Mouse (Mus musculus) hindbrain, embryonic 13.5 days (tissue): ENCODE data around the gene Ednrb. TPM values are rescaled to one million over a fixed set of nuclear protein-coding genes. Genes with fewer than 3 reads are reported as not detected.
"Not testable (repeated sequence)": the region's sequence is repeated elsewhere in the genome, so short reads cannot be mapped to it uniquely, and the experiment has no call there.

Experiments used
- ATAC-seq: fragments of 200-750 bp; cut with Nextera tagmentation; 2 replicates; pipeline ENCODE4 v1.8.0; 2017; ENCODE audit warnings: moderate TSS enrichment; ENCODE audit not compliant: low FRiP score
- H3K27ac ChIP-seq: fragments of 300-500 bp; sonication (generic); 2 replicates; pipeline ENCODE4 v1.5.1; 2015; ENCODE audit warnings: inconsistent platforms, mild to moderate bottlenecking, moderate library complexity
- H3K27me3 ChIP-seq: fragments of 300-500 bp; sonication (generic); 2 replicates; pipeline ENCODE4 v1.6.1; 2015; ENCODE audit warnings: mild to moderate bottlenecking, inconsistent platforms
- H3K36me3 ChIP-seq: fragments of 300-500 bp; sonication (generic); 2 replicates; pipeline ENCODE4 v1.6.1; 2015; ENCODE audit warnings: mild to moderate bottlenecking, inconsistent platforms
- H3K4me1 ChIP-seq: fragments of 300-500 bp; sonication (generic); replicated peaks from 2 replicates; pipeline ENCODE4 v1.6.1; 2015; ENCODE audit warnings: inconsistent platforms
- H3K4me2 ChIP-seq: fragments of 300-500 bp; sonication (generic); 2 replicates; pipeline ENCODE4 v1.6.1; 2015; ENCODE audit warnings: inconsistent platforms, mild to moderate bottlenecking, moderate library complexity
- H3K4me3 ChIP-seq: fragments of 300-500 bp; sonication (generic); 2 replicates; pipeline ENCODE4 v1.5.1; 2015; ENCODE audit warnings: mild to moderate bottlenecking, inconsistent platforms
- H3K9ac ChIP-seq: fragments of 300-500 bp; sonication (generic); 2 replicates; pipeline ENCODE4 v1.6.1; 2015; ENCODE audit warnings: mild to moderate bottlenecking, inconsistent platforms
- H3K9me3 ChIP-seq: fragments of 300-500 bp; sonication (generic); 2 replicates; pipeline ENCODE4 v1.6.1; 2016; ENCODE audit warnings: inconsistent platforms
- WGBS: fragments of 180-500 bp; shearing (Covaris S2); methylation state at CpG from one replicate; pipeline ENCODE4 v1.1.7; 2015; 5-methylcytosine and 5-hydroxymethylcytosine counted together
- polyA plus RNA-seq: library from polyadenylated mRNA; unstranded; fragments of >200 nt; fragmentation: Nextera tagmentation; extraction: Ambion mirVana; gene quantifications from 2 replicates; pipeline ENCODE4 v1.2.1, GENCODE M21; 2015

Gene Ednrb
- polyA plus RNA-seq, 1 experiment from 2014 or later: 147 TPM

- H3K9ac ChIP-seq, H3K9me3 ChIP-seq, H3K36me3 ChIP-seq, H3K27me3 ChIP-seq, H3K4me2 ChIP-seq, ATAC-seq, H3K27ac ChIP-seq, H3K4me3 ChIP-seq: not testable (repeated sequence)
- H3K4me1 ChIP-seq: peaks cover 24% of the 10 kb centered on the region
- WGBS: 94% methylated on average over 6 of the region's 6 CpGs
Measured at GRCm38 (mm10) chr14:103780336-103780735, 63.9 kb downstream of the Ednrb start.

- no peak for ATAC-seq
- Histone ChIP-seq H3K27me3 (no peaks in the 10 kb centered on the region), H3K4me1 (peaks cover 24% of the 10 kb centered on the region), H3K4me3 (no peak overlapping the region; the same call in 1 of the 2 replicates), H3K36me3 (no peaks in the 10 kb centered on the region), H3K4me2 (peak overlapping the region; percentile 58), H3K9me3 (no peaks in the 10 kb centered on the region), H3K9ac (no peak overlapping the region), H3K27ac (peak overlapping the region; percentile 86)
- 54% methylated on average over 6 of the region's 6 CpGs for WGBS
Measured at GRCm38 (mm10) chr14:103779276-103779675, 64.9 kb downstream of the Ednrb start.

- H3K9ac ChIP-seq: peak overlapping the region; percentile 61
- 18% methylated on average over 13 of the region's 13 CpGs for WGBS
- H3K4me1 ChIP-seq: peaks cover 24% of the 10 kb centered on the region
- peak overlapping the region; percentile 58 for H3K4me2 ChIP-seq
- peak overlapping the region; percentile 33 for H3K4me3 ChIP-seq
- no peaks in the 10 kb centered on the region for H3K36me3 ChIP-seq
- peak overlapping the region; percentile 86 for H3K27ac ChIP-seq
- H3K9me3 ChIP-seq: no peaks in the 10 kb centered on the region
- peak; percentile 83 for ATAC-seq
- no peaks in the 10 kb centered on the region for H3K27me3 ChIP-seq
Measured at GRCm38 (mm10) chr14:103778533-103779151, 65.6 kb downstream of the Ednrb start.

DNA sequence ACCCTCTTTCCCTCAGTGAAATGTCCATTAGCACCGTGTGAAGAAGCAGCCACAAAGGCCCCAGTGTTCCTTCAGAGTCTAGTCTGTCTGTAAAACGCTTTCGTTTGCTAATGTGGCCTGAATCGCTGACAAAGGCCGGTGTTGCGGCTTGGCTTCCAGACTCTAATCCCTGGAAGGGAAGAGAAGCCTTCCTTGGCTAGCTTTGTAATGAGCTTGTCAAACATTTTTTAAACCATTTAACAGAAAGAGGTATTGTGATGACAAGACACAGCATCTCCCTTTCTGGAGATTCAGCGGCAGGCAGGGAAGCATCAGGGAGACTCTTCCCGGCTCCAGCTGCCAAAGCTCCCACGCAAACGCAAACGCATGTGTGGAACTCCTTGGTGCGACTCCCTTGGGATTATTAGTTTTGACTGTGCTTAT is 66.2 kb downstream of the Ednrb start:
- H3K9me3 ChIP-seq: no peaks in the 10 kb centered on the region
- peak overlapping the region; percentile 58 for H3K4me2 ChIP-seq
- H3K27ac ChIP-seq: peak overlapping the region; percentile 86
- peak overlapping the region; percentile 61 for H3K9ac ChIP-seq
- no peaks in the 10 kb centered on the region for H3K36me3 ChIP-seq
- ATAC-seq: peak; percentile 85
- H3K4me1 ChIP-seq: peaks cover 24% of the 10 kb centered on the region
- H3K27me3 ChIP-seq: no peaks in the 10 kb centered on the region
- H3K4me3 ChIP-seq: peak overlapping the region; percentile 33
- 3% methylated on average over 12 of the region's 12 CpGs for WGBS

- H3K9me3 ChIP-seq: no peaks in the 10 kb centered on the region
- ATAC-seq: no peak
- no peaks in the 10 kb centered on the region for H3K36me3 ChIP-seq
- no peak overlapping the region for H3K9ac ChIP-seq
- 24% methylated on average over 4 of the region's 4 CpGs for WGBS
- H3K4me2 ChIP-seq: no peak overlapping the region; the same call in 1 of the 2 replicates
- peaks cover 24% of the 10 kb centered on the region for H3K4me1 ChIP-seq
- H3K27ac ChIP-seq: peak overlapping the region; percentile 86
- no peaks in the 10 kb centered on the region for H3K27me3 ChIP-seq
- H3K4me3 ChIP-seq: no peak overlapping the region
Measured at GRCm38 (mm10) chr14:103777386-103777785, 66.8 kb downstream of the Ednrb start.

- Histone ChIP-seq H3K9ac (no peak overlapping the region), H3K4me2 (no peak overlapping the region), H3K27me3 (no peaks in the 10 kb centered on the region), H3K4me3 (no peak overlapping the region), H3K36me3 (no peaks in the 10 kb centered on the region), H3K27ac (0 out of 2 replicates have a peak overlapping the region, but pooled peaks have one; percentile 18), H3K9me3 (no peaks in the 10 kb centered on the region), H3K4me1 (peaks cover 4% of the 10 kb centered on the region; the same call in 1 of the 2 replicates)
- no peak for ATAC-seq
- WGBS: 20% methylated on average over 9 of the region's 9 CpGs
Measured at GRCm38 (mm10) chr14:103769319-103770245, 74.6 kb downstream of the Ednrb start.

DNA sequence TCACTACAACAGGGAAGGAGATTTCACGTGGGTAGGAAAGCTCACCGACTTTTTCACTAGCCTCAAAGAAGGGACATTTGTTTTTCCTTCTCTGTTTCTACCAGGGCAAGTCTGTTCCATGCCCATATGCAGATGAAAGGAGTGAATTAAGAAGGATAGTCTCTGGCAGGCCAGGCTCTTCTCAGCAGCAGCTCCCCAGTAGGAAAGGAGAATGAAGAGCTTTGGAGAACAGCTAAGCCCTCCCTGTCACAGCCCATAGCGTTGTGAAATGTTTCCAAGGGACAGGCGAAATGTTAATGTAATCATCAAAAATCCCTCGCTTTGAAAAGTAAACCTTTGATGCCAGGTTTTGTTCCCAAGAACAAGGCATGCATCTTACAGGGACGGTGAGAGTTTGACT is 76.7 kb downstream of the Ednrb start:
- no peaks in the 10 kb centered on the region for H3K36me3 ChIP-seq
- ATAC-seq: no peak
- H3K9ac ChIP-seq: no peak overlapping the region
- H3K27me3 ChIP-seq: no peaks in the 10 kb centered on the region
- H3K4me1 ChIP-seq: peaks cover 4% of the 10 kb centered on the region; the same call in 1 of the 2 replicates
- WGBS: 54% methylated on average over 6 of the region's 6 CpGs
- H3K4me3 ChIP-seq: no peak overlapping the region
- no peak overlapping the region for H3K4me2 ChIP-seq
- no peaks in the 10 kb centered on the region for H3K9me3 ChIP-seq
- H3K27ac ChIP-seq: no peak overlapping the region

Other genes starting within 250 kb of the Ednrb start
- 14.2 and 15.4 TPM in 2 replicates for gene Slain1, start 194.2 kb downstream of the Ednrb start, polyA plus RNA-seq